Mouse (Mus musculus) embryonic fibroblast, embryonic 13.5 days (primary cell): ENCODE data around the gene Tst. TPM values are rescaled to one million over a fixed set of nuclear protein-coding genes. Genes with fewer than 3 reads are reported as not detected.

Source experiments
- H3K27ac ChIP-seq: 2 replicates; pipeline ENCODE4 v1.5.1; 2012; ENCODE audit warnings: low read length, control low read depth, inconsistent platforms; ENCODE audit not compliant: insufficient read depth
- H3K4me1 ChIP-seq: 2 replicates; pipeline ENCODE4 v1.6.1; 2011; ENCODE audit warnings: low read length; ENCODE audit not compliant: control insufficient read depth, insufficient read depth
- H3K4me3 ChIP-seq: 2 replicates; pipeline ENCODE4 v1.5.1; 2011; ENCODE audit warnings: mild to moderate bottlenecking, control low read depth, low read length; ENCODE audit not compliant: insufficient read depth
- CTCF ChIP-seq: IDR thresholded peaks from 2 replicates; pipeline ENCODE4 v1.5.1; 2011; ENCODE audit warnings: mild to moderate bottlenecking, control low read depth, low read length, moderate library complexity, borderline replicate concordance; ENCODE audit not compliant: insufficient read depth
- POLR2A ChIP-seq: IDR thresholded peaks from 2 replicates; pipeline ENCODE4 v1.6.1; 2011; ENCODE audit warnings: low read depth, mild to moderate bottlenecking, control low read depth, low read length, moderate library complexity
- polyA plus RNA-seq: library from polyadenylated mRNA; stranded (reverse); fragments of >200 nt; gene quantifications from 2 replicates; pipeline ENCODE4 v1.2.4, GENCODE M21; 2011; ENCODE audit warnings: low read depth; ENCODE audit not compliant: missing spikeins, insufficient read length

Tst gene
- polyA plus RNA-seq, 1 experiment, result 3.5 TPM

DNA sequence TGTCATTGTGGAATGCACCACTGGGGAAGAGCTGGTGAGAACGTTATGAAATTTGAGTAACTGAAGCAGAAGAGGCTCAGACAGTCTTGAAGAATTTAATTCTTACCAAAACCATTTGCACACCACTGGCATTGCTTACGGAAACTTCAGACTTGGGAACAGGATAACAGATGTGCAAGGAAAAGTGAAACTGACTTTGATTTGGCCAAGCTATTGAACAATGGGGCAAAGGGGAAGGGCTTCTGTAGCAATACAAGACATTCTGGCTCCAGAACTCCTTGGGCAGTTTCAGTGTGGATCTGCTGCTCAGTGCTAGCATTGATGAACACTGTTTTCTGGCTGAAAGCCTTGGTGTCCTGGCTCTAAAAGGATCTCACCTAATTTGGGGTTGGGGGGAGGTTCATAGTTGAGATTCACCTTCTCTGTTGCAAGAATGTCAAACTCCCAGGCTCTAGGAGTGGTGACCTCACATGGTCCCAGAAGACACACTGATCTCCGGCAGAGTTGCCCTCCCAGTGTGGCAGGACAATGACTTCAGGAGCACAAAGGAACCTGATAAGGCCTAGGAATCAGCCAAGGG is 54.0 kb downstream of the Tst start:
- TF ChIP-seq CTCF (no peak), POLR2A (no peak)
- H3K4me3 ChIP-seq, result no peak overlapping the region
- no peak overlapping the region for H3K27ac ChIP-seq
- no peaks in the 10 kb centered on the region for H3K4me1 ChIP-seq

Other genes with a start within 250 kb of the Tst start
- 35.1 and 35.9 TPM in 2 replicates for gene Ift27, start 231.8 kb downstream of the Tst start, polyA plus RNA-seq
- not detected in 2 replicates for gene Pvalb, start 199.5 kb downstream of the Tst start, polyA plus RNA-seq
- 1.3 TPM in 1 of 2 replicates, not detected in the other for gene Ncf4, start 161.1 kb downstream of the Tst start, polyA plus RNA-seq
- 0.30 TPM in 1 of 2 replicates, not detected in the other for gene Csf2rb2, start 100.2 kb downstream of the Tst start, polyA plus RNA-seq
- 0.18 and 1.2 TPM in 2 replicates for gene Csf2rb, start 80.2 kb downstream of the Tst start, polyA plus RNA-seq
- gene Tex33, start 10.0 kb downstream of the Tst start, polyA plus RNA-seq, result not detected in 2 replicates
- 9.6 and 13.3 TPM in 2 replicates for gene Mpst, start 509 bp upstream of the Tst start, polyA plus RNA-seq
- 90.6 and 110 TPM in 2 replicates for gene Kctd17, start 22.7 kb upstream of the Tst start, polyA plus RNA-seq
- gene Tmprss6, start 62.7 kb upstream of the Tst start, polyA plus RNA-seq, result not detected in 2 replicates
- 0.25 TPM in 1 of 2 replicates, not detected in the other for gene Il2rb, start 89.4 kb upstream of the Tst start, polyA plus RNA-seq
- gene C1qtnf6, start 125.5 kb upstream of the Tst start, polyA plus RNA-seq, result 43.5 and 77.1 TPM in 2 replicates
- gene Sstr3, start 138.8 kb upstream of the Tst start, polyA plus RNA-seq, result not detected in 2 replicates
- gene Rac2, start 166.9 kb upstream of the Tst start, polyA plus RNA-seq, result 0.37 and 2.2 TPM in 2 replicates
- 0.20 and 1.3 TPM in 2 replicates for gene Cyth4, start 191.1 kb upstream of the Tst start, polyA plus RNA-seq